In the genomic region with DNA sequence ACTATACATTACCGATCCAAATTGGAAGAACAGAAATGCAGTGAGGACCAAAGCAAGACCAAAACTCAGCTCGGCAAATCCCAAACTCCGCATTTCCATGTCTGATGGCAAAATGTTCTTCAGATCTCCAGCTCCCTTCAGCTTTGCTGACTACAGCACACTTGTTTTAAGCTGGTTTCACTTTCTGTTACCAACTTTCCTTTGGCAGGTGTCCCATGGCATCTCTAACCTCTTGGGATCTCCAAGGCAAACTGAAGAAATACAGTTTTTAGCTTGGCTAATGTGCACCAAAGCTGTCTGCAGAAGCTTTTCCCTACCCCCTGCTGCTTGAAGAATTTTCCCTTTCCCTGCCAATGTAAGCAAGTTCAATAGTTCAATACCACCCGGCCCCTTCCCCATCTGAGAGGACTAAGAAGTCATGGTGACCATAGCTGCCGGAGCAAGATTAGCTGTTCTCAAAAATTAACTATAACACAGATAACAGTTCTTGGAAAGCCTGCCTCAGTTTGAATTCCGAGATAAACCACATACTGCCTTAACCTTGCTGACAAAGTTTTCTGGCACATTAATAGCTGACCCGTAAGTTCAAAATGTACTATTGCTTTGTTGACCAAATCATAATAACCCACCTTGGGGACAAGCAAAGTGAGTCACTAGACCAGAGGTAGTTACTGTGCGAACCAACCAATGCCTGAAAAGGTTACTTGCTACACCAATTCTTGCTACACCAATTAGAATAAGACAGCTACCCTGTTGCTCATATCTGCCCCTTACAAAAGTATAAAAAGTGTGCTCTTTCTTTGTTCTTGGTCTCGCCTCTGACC, we compare ENCODE assay signal across 11 mouse cellular contexts. TPM values are rescaled to one million over a fixed set of nuclear protein-coding genes. Genes with fewer than 3 reads are reported as not detected.
DNase-seq lines count a peak whose midpoint lies in the region; ATAC-seq and TF ChIP-seq lines count a peak whose summit lies in the region.
"Had no signal": no experiment of that assay in that cellular context is flagged by ENCODE, and none has a peak within 500 bp of the region (broad histone marks: within the 10 kb centered on the region; RNA-seq: fewer than 3 reads in every experiment).

No protein-coding gene starts in this region.

- DNase-seq in left cerebral cortex, adult 2 months (ENCODE audit: extremely low spot score in 1 of 2, low spot score in 2 of 2), result no peak
- no peak for DNase-seq in left cerebral cortex, adult 11 months (ENCODE audit: low spot score)
- peak; percentile 90 for DNase-seq in NIH3T3 (ENCODE audit: low read depth)
- peak; percentile 72 for DNase-seq in fibroblast of lung, adult 2 months (ENCODE audit: low read depth)
- DNase-seq in liver, postnatal 0 days, result no peak
- DNase-seq in left cerebral cortex, postnatal 14 days (ENCODE audit: low spot score in 2 of 2), result no peak

- no peaks in the 10 kb centered on the region for H3K36me3 ChIP-seq in liver, postnatal 0 days (replicated peaks; ENCODE audit: insufficient read depth, low read length)
- H3K36me3 ChIP-seq in intestine, embryonic 16.5 days (ENCODE audit: control insufficient read depth, insufficient read depth, low read length), result no peaks in the 10 kb centered on the region
- H3K36me3 ChIP-seq: embryonic facial prominence, embryonic 12.5 days; neural tube, embryonic 13.5 days had no signal

- H3K27me3 ChIP-seq in liver, postnatal 0 days (ENCODE audit: insufficient read depth, low read length), result no peaks in the 10 kb centered on the region
- no peaks in the 10 kb centered on the region for H3K27me3 ChIP-seq in intestine, embryonic 16.5 days (replicated peaks; ENCODE audit: control insufficient read depth, insufficient read depth, low read length)
- H3K27me3 ChIP-seq: embryonic facial prominence, embryonic 12.5 days; neural tube, embryonic 13.5 days had no signal

- H3K4me1 ChIP-seq in liver, postnatal 0 days (ENCODE audit: insufficient read depth), result peaks cover 20% of the 10 kb centered on the region
- no peaks in the 10 kb centered on the region for H3K4me1 ChIP-seq in intestine, embryonic 16.5 days (ENCODE audit: control insufficient read depth, insufficient read depth, low read length)
- H3K4me1 ChIP-seq: embryonic facial prominence, embryonic 12.5 days; neural tube, embryonic 13.5 days had no signal

- TF ChIP-seq CTCF in left cerebral cortex, adult 2 months (IDR thresholded peaks at IDR 0.05), result no peak
- no peak for TF ChIP-seq CTCF in liver, postnatal 0 days (IDR thresholded peaks at IDR 0.05; ENCODE audit: low read depth)

- peak overlapping the region; percentile 63 for H3K4me2 ChIP-seq in liver, postnatal 0 days (ENCODE audit: low read depth, low read length)
- H3K4me2 ChIP-seq in intestine, embryonic 16.5 days (ENCODE audit: low read depth, low read length), result no peak overlapping the region
- H3K4me2 ChIP-seq: embryonic facial prominence, embryonic 12.5 days; neural tube, embryonic 13.5 days had no signal

- 58% methylated on average over 9 of the region's 9 CpGs for WGBS in liver, postnatal 0 days (ENCODE audit: insufficient replicate concordance)
- whole genome bisulfite sequencing in intestine, embryonic 16.5 days, result 83% methylated on average over 9 of the region's 9 CpGs

- H3K4me3 ChIP-seq in left cerebral cortex, adult 2 months, result no peak overlapping the region
- peak overlapping the region; percentile 41 for H3K4me3 ChIP-seq in liver, postnatal 0 days (ENCODE audit: low read depth, low read length)
- H3K4me3 ChIP-seq in intestine, embryonic 16.5 days (ENCODE audit: low read length), result no peak overlapping the region
- H3K4me3 ChIP-seq: embryonic facial prominence, embryonic 12.5 days; heart, adult 2 months; neural tube, embryonic 13.5 days had no signal

- ATAC-seq in liver, postnatal 0 days, result peak; percentile 71
- no peak for ATAC-seq in intestine, embryonic 16.5 days
- ATAC-seq: intestine, postnatal 0 days had no signal

- H3K27ac ChIP-seq in left cerebral cortex, adult 2 months, result peak overlapping the region; percentile 90
- peak overlapping the region; percentile 72 for H3K27ac ChIP-seq in liver, postnatal 0 days (ENCODE audit: low read depth)
- H3K27ac ChIP-seq in intestine, embryonic 16.5 days (ENCODE audit: low read length), result no peak overlapping the region
- H3K27ac ChIP-seq: embryonic facial prominence, embryonic 12.5 days; heart, adult 2 months; neural tube, embryonic 13.5 days had no signal

- peak overlapping the region; percentile 55 for H3K9ac ChIP-seq in liver, postnatal 0 days (replicated peaks)
- no peak overlapping the region for H3K9ac ChIP-seq in intestine, embryonic 16.5 days (ENCODE audit: low read depth, low read length)
- H3K9ac ChIP-seq: embryonic facial prominence, embryonic 12.5 days; neural tube, embryonic 13.5 days had no signal

- no peaks in the 10 kb centered on the region for H3K9me3 ChIP-seq in liver, postnatal 0 days (ENCODE audit: low read length)
- H3K9me3 ChIP-seq in intestine, embryonic 16.5 days (ENCODE audit: control insufficient read depth, low read length), result no peaks in the 10 kb centered on the region
- H3K9me3 ChIP-seq: embryonic facial prominence, embryonic 12.5 days; neural tube, embryonic 13.5 days had no signal

- peak; percentile 91 for TF ChIP-seq EP300 in liver, postnatal 0 days (IDR thresholded peaks at IDR 0.05; ENCODE audit: low read depth)

- intact Hi-C loops in left cerebral cortex, adult 2 months (cut with DNase I), result no loop called here
- intact Hi-C loops in left cerebral cortex, postnatal 14 days (cut with DNase I), result no loop called here

RNA-seq across cellular contexts. Expression of gene Rapsn, which starts 7.8 kb away (rescaled TPM):
- under 1 TPM; 0.44 to 0.57 TPM for total RNA-seq in left cerebral cortex, adult 2 months (2021)
- polyA plus RNA-seq in liver, postnatal 0 days (2015; fragmentation: Nextera tagmentation; extraction: Ambion mirVana), result 1.6 and 1.8 TPM in 2 replicates
- polyA plus RNA-seq in intestine, embryonic 16.5 days (2015; fragmentation: Nextera tagmentation; extraction: Ambion mirVana), result 0.72 and 0.94 TPM in 2 replicates
- under 1 TPM; 0.24 to 0.36 TPM for total RNA-seq in left cerebral cortex, postnatal 14 days (2021)

RNA-seq across cellular contexts. Expression of gene Psmc3, which starts 26.2 kb away (rescaled TPM):
- total RNA-seq in left cerebral cortex, adult 2 months (2021), result 100 to 1,000 TPM; 205 to 207 TPM
- 109 and 112 TPM in 2 replicates for polyA plus RNA-seq in liver, postnatal 0 days (2015; fragmentation: Nextera tagmentation; extraction: Ambion mirVana)
- 238 and 252 TPM in 2 replicates for polyA plus RNA-seq in intestine, embryonic 16.5 days (2015; fragmentation: Nextera tagmentation; extraction: Ambion mirVana)
- 100 to 1,000 TPM; 203 to 208 TPM for total RNA-seq in left cerebral cortex, postnatal 14 days (2021)

RNA-seq across cellular contexts. Expression of gene Slc39a13, which starts 42.6 kb away (rescaled TPM):
- total RNA-seq in left cerebral cortex, adult 2 months (2021), result 10 to 100 TPM; 30.1 to 32.3 TPM
- polyA plus RNA-seq in liver, postnatal 0 days (2015; fragmentation: Nextera tagmentation; extraction: Ambion mirVana), result 7.2 TPM in 2 replicates
- 30.2 and 32.3 TPM in 2 replicates for polyA plus RNA-seq in intestine, embryonic 16.5 days (2015; fragmentation: Nextera tagmentation; extraction: Ambion mirVana)
- 10 to 100 TPM; 26.2 to 32.9 TPM for total RNA-seq in left cerebral cortex, postnatal 14 days (2021)

RNA-seq across cellular contexts. Expression of gene Spi1, which starts 54.6 kb away (rescaled TPM):
- total RNA-seq in left cerebral cortex, adult 2 months (2021), result 1 to 10 TPM; 3.4 to 4.8 TPM
- polyA plus RNA-seq in liver, postnatal 0 days (2015; fragmentation: Nextera tagmentation; extraction: Ambion mirVana), result 31.7 and 35.5 TPM in 2 replicates
- 4.2 and 6.1 TPM in 2 replicates for polyA plus RNA-seq in intestine, embryonic 16.5 days (2015; fragmentation: Nextera tagmentation; extraction: Ambion mirVana)
- total RNA-seq in left cerebral cortex, postnatal 14 days (2021), result 1 to 10 TPM; 4.3 to 4.7 TPM

Comparison
In these comparisons a context has a peak if more than half of its experiments do, and no peak if none do; other contexts are left out.
1. DNase-seq: peak in NIH3T3 (single experiment) and fibroblast of lung, adult 2 months (single experiment); none in left cerebral cortex, adult 2 months (0 of 2), left cerebral cortex, adult 11 months (single experiment), liver, postnatal 0 days (single experiment) and left cerebral cortex, postnatal 14 days (0 of 2).